17 mouse cellular contexts compared by ENCODE assay signal in genomic region chr11:104580091-104580490, GRCm38 (mm10). TPM values are rescaled to one million over a fixed set of nuclear protein-coding genes. Genes with fewer than 3 reads are reported as not detected.
DNase-seq lines count a peak whose midpoint lies in the region; ATAC-seq and TF ChIP-seq lines count a peak whose summit lies in the region.
"Had no signal": no experiment of that assay in that cellular context is flagged by ENCODE, and none has a peak within 500 bp of the region (broad histone marks: within the 10 kb centered on the region; RNA-seq: fewer than 3 reads in every experiment).

No protein-coding gene starts in this region.

- no peak for TF ChIP-seq EP300 in lung, postnatal 0 days (IDR thresholded peaks at IDR 0.05)

- peak overlapping the region; percentile 66 for H3K4me3 ChIP-seq in heart, embryonic 10.5 days
- H3K4me3 ChIP-seq in kidney, embryonic 15.5 days (replicated peaks), result no peak overlapping the region
- H3K4me3 ChIP-seq in kidney, adult 2 months (ENCODE audit: insufficient read depth, low read depth, low read length), result no peak overlapping the region
- no peak overlapping the region for H3K4me3 ChIP-seq in lung, postnatal 0 days (ENCODE audit: low read depth, low read length)
- H3K4me3 ChIP-seq in lung, adult 2 months (replicated peaks; ENCODE audit: extremely low read depth, low read depth, low read length), result no peak overlapping the region
- peak overlapping the region; percentile 57 for H3K4me3 ChIP-seq in myocyte
- H3K4me3 ChIP-seq: embryonic facial prominence, embryonic 12.5 days; hindbrain, embryonic 15.5 days; limb, embryonic 15.5 days; midbrain, embryonic 12.5 days had no signal

- no peak overlapping the region for H3K4me2 ChIP-seq in kidney, embryonic 15.5 days
- no peak overlapping the region for H3K4me2 ChIP-seq in lung, postnatal 0 days (replicated peaks; ENCODE audit: low read depth, low read length)
- peak overlapping the region; percentile 66 for H3K4me2 ChIP-seq in myocyte (ENCODE audit: low read depth)
- H3K4me2 ChIP-seq: embryonic facial prominence, embryonic 12.5 days; hindbrain, embryonic 15.5 days; limb, embryonic 15.5 days; midbrain, embryonic 12.5 days had no signal

- ATAC-seq in kidney, embryonic 15.5 days (replicated peaks; ENCODE audit: low FRiP score), result 0 out of 2 replicates have a peak, but pooled peaks have one; percentile 47
- ATAC-seq in lung, postnatal 0 days, result peak; percentile 61; the same call in 1 of the 2 replicates
- ATAC-seq: liver, postnatal 0 days had no signal

- H3K9ac ChIP-seq in kidney, embryonic 15.5 days, result no peak overlapping the region
- no peak overlapping the region for H3K9ac ChIP-seq in lung, postnatal 0 days (replicated peaks; ENCODE audit: low read depth)
- H3K9ac ChIP-seq: embryonic facial prominence, embryonic 12.5 days; hindbrain, embryonic 15.5 days; limb, embryonic 15.5 days; liver, postnatal 0 days; midbrain, embryonic 12.5 days had no signal

- H3ac ChIP-seq in myocyte (ENCODE audit: control insufficient read depth, insufficient read length), result no peak overlapping the region

- 52% methylated on average over 6 of the region's 6 CpGs for WGBS in heart, embryonic 10.5 days
- WGBS in kidney, embryonic 15.5 days, result 58% methylated on average over 6 of the region's 6 CpGs
- WGBS in kidney, adult 2 months, result 52% methylated on average over 6 of the region's 6 CpGs
- 38% methylated on average over 6 of the region's 6 CpGs for WGBS in lung, postnatal 0 days
- WGBS in lung, adult 2 months, result 46% methylated on average over 6 of the region's 6 CpGs

- H3K4me1 ChIP-seq in heart, embryonic 10.5 days, result peaks cover 51% of the 10 kb centered on the region
- peaks cover 14% of the 10 kb centered on the region for H3K4me1 ChIP-seq in kidney, embryonic 15.5 days
- no peaks in the 10 kb centered on the region; the same call in 1 of the 2 replicates for H3K4me1 ChIP-seq in kidney, adult 2 months (ENCODE audit: control insufficient read depth, insufficient read depth, low read length)
- H3K4me1 ChIP-seq in lung, postnatal 0 days (ENCODE audit: insufficient read depth, low read depth, low read length), result no peaks in the 10 kb centered on the region
- peaks cover 9% of the 10 kb centered on the region for H3K4me1 ChIP-seq in lung, adult 2 months (ENCODE audit: control insufficient read depth, insufficient read depth, low read length)

- H3K27ac ChIP-seq in heart, embryonic 10.5 days, result no peak overlapping the region
- H3K27ac ChIP-seq in kidney, embryonic 15.5 days, result no peak overlapping the region
- no peak overlapping the region for H3K27ac ChIP-seq in kidney, adult 2 months (ENCODE audit: insufficient read depth, low read depth, low read length)
- H3K27ac ChIP-seq in lung, postnatal 0 days (ENCODE audit: low read length), result no peak overlapping the region
- H3K27ac ChIP-seq: embryonic facial prominence, embryonic 12.5 days; hindbrain, embryonic 15.5 days; limb, embryonic 15.5 days; midbrain, embryonic 12.5 days had no signal

- peaks cover 64% of the 10 kb centered on the region for H3K36me3 ChIP-seq in heart, embryonic 10.5 days
- no peaks in the 10 kb centered on the region for H3K36me3 ChIP-seq in kidney, embryonic 15.5 days
- no peaks in the 10 kb centered on the region for H3K36me3 ChIP-seq in kidney, adult 2 months (ENCODE audit: control insufficient read depth, insufficient read depth, low read length)
- no peaks in the 10 kb centered on the region for H3K36me3 ChIP-seq in lung, postnatal 0 days (ENCODE audit: insufficient read depth, low read length)
- H3K36me3 ChIP-seq in myocyte (ENCODE audit: control insufficient read depth, insufficient read depth), result peaks cover 8% of the 10 kb centered on the region
- H3K36me3 ChIP-seq: embryonic facial prominence, embryonic 12.5 days; hindbrain, embryonic 15.5 days; limb, embryonic 15.5 days; midbrain, embryonic 12.5 days had no signal

- H3K79me2 ChIP-seq in myocyte (ENCODE audit: control insufficient read depth, insufficient read depth), result peaks cover 12% of the 10 kb centered on the region

- no peak for TF ChIP-seq POLR2A in kidney, adult 2 months (IDR thresholded peaks at IDR 0.05; ENCODE audit: low read depth, low read length)
- no peak for TF ChIP-seq POLR2A in lung, adult 2 months (IDR thresholded peaks at IDR 0.05; ENCODE audit: borderline replicate concordance, extremely low read depth, low read depth, low read length)
- TF ChIP-seq POLR2A in myocyte (IDR thresholded peaks at IDR 0.05; ENCODE audit: insufficient read length, low read depth), result no peak

- no peaks in the 10 kb centered on the region for H3K27me3 ChIP-seq in heart, embryonic 10.5 days (ENCODE audit: insufficient read depth, poor library complexity, severe bottlenecking)
- H3K27me3 ChIP-seq in kidney, embryonic 15.5 days, result 0 out of 2 replicates have a peak, but pooled peaks cover 3% of the 10 kb centered on the region
- no peaks in the 10 kb centered on the region for H3K27me3 ChIP-seq in kidney, adult 2 months (replicated peaks; ENCODE audit: control insufficient read depth, insufficient read depth, low read length)
- no peaks in the 10 kb centered on the region for H3K27me3 ChIP-seq in lung, postnatal 0 days (replicated peaks; ENCODE audit: insufficient read depth, low read length)
- H3K27me3 ChIP-seq in myocyte (ENCODE audit: control insufficient read depth, insufficient read depth, insufficient read length), result no peaks in the 10 kb centered on the region
- H3K27me3 ChIP-seq: hindbrain, embryonic 15.5 days; midbrain, embryonic 12.5 days had no signal

- DNase-seq in heart, embryonic 10.5 days (ENCODE audit: low spot score), result no peak
- DNase-seq in heart, postnatal 4 days, result no peak
- no peak for DNase-seq in kidney, adult 2 months
- peak; percentile 49 for DNase-seq in lung, postnatal 0 days (ENCODE audit: low spot score)
- no peak for DNase-seq in lung, adult 2 months
- DNase-seq: cerebellum, adult 11 months; cerebellum, postnatal 25 days; gastrocnemius, postnatal 36 days; kidney, adult 9 months; liver, postnatal 0 days; thymus, postnatal 4 days had no signal

- H3K9me3 ChIP-seq in heart, embryonic 10.5 days, result no peaks in the 10 kb centered on the region
- no peaks in the 10 kb centered on the region for H3K9me3 ChIP-seq in kidney, embryonic 15.5 days (replicated peaks)
- no peaks in the 10 kb centered on the region for H3K9me3 ChIP-seq in lung, postnatal 0 days (ENCODE audit: low read length)
- H3K9me3 ChIP-seq: embryonic facial prominence, embryonic 12.5 days; hindbrain, embryonic 15.5 days; limb, embryonic 15.5 days; midbrain, embryonic 12.5 days had no signal

- TF ChIP-seq CTCF in kidney, adult 2 months (conservative IDR thresholded peaks at IDR 0.05; ENCODE audit: insufficient read depth, insufficient read length, low read depth, low read length), result no peak
- no peak for TF ChIP-seq CTCF in lung, postnatal 0 days (IDR thresholded peaks at IDR 0.05)
- TF ChIP-seq CTCF in lung, adult 2 months (IDR thresholded peaks at IDR 0.05; ENCODE audit: insufficient read depth, low read length), result no peak

TF ChIP-seq in myocyte, 11 proteins besides CTCF, POLR2A, EP300 and RAD21:
- TF ChIP-seq USF1 (IDR thresholded peaks at IDR 0.05; ENCODE audit: low read depth) (no peak), TCF3 (IDR thresholded peaks at IDR 0.05; ENCODE audit: insufficient read length, low read depth) (no peak), MYOG (IDR thresholded peaks at IDR 0.05; ENCODE audit: control insufficient read depth in 1 of 3, insufficient read depth in 1 of 3, insufficient read length in 2 of 3, low read depth in 2 of 3) (no peak), E2F4 (IDR thresholded peaks at IDR 0.05; ENCODE audit: insufficient read depth) (no peak), MYOD1 (IDR thresholded peaks at IDR 0.05; ENCODE audit: control insufficient read depth in 1 of 3, insufficient read length in 2 of 3, low read depth in 2 of 3) (no peak), CEBPB (IDR thresholded peaks at IDR 0.05; ENCODE audit: insufficient read depth, poor library complexity, severe bottlenecking) (no peak), POLR2AphosphoS2 (IDR thresholded peaks at IDR 0.05; ENCODE audit: insufficient read length, low read depth) (no peak), MAX (IDR thresholded peaks at IDR 0.05; ENCODE audit: low read depth) (no peak), SRF (IDR thresholded peaks at IDR 0.05; ENCODE audit: control insufficient read depth, insufficient read length, low read depth) (no peak)

RNA-seq across cellular contexts. Expression of gene Itgb3, which starts 27.7 kb away (rescaled TPM):
- polyA plus RNA-seq in heart, embryonic 10.5 days (2016; fragmentation: Nextera tagmentation; extraction: Ambion mirVana), result 9.1 and 9.9 TPM in 2 replicates
- total RNA-seq in heart, postnatal 4 days (2021), result 1 to 10 TPM; 6.8 to 6.9 TPM
- polyA plus RNA-seq in kidney, embryonic 15.5 days (2015; fragmentation: Nextera tagmentation; extraction: Ambion mirVana), result 3.4 and 3.6 TPM in 2 replicates
- 0.99 and 1.3 TPM in 2 replicates for polyA plus RNA-seq in kidney, adult 2 months (2012; rRNA removed)
- 6.9 and 7.1 TPM in 2 replicates for polyA plus RNA-seq in lung, postnatal 0 days (2015; fragmentation: Nextera tagmentation; extraction: Ambion mirVana)
- polyA plus RNA-seq in lung, adult 2 months (2012; rRNA removed), result 9.3 and 16.2 TPM in 2 replicates
- polyA plus RNA-seq in myocyte (2012; fragmentation: generic; extraction: Trizol), result 25.0 TPM

RNA-seq across cellular contexts. Expression of gene Myl4, which starts 29.6 kb away (rescaled TPM):
- 1,777 and 2,791 TPM in 2 replicates for polyA plus RNA-seq in heart, embryonic 10.5 days (2016; fragmentation: Nextera tagmentation; extraction: Ambion mirVana)
- 100 to 1,000 TPM; 908 to 955 TPM for total RNA-seq in heart, postnatal 4 days (2021)
- polyA plus RNA-seq in kidney, embryonic 15.5 days (2015; fragmentation: Nextera tagmentation; extraction: Ambion mirVana), result 16.9 and 29.9 TPM in 2 replicates
- 2.0 and 2.6 TPM in 2 replicates for polyA plus RNA-seq in kidney, adult 2 months (2012; rRNA removed)
- 80.4 and 87.4 TPM in 2 replicates for polyA plus RNA-seq in lung, postnatal 0 days (2015; fragmentation: Nextera tagmentation; extraction: Ambion mirVana)
- polyA plus RNA-seq in lung, adult 2 months (2012; rRNA removed), result 131 and 184 TPM in 2 replicates
- 5,062 TPM for polyA plus RNA-seq in myocyte (2012; fragmentation: generic; extraction: Trizol)

RNA-seq across cellular contexts. Expression of gene Cdc27, which starts 29.7 kb away (rescaled TPM):
- polyA plus RNA-seq in heart, embryonic 10.5 days (2016; fragmentation: Nextera tagmentation; extraction: Ambion mirVana), result 39.0 and 39.8 TPM in 2 replicates
- total RNA-seq in heart, postnatal 4 days (2021), result 10 to 100 TPM; 44.5 to 49.0 TPM
- 38.2 and 43.3 TPM in 2 replicates for polyA plus RNA-seq in kidney, embryonic 15.5 days (2015; fragmentation: Nextera tagmentation; extraction: Ambion mirVana)
- polyA plus RNA-seq in kidney, adult 2 months (2012; rRNA removed), result 5.2 and 6.1 TPM in 2 replicates
- polyA plus RNA-seq in lung, postnatal 0 days (2015; fragmentation: Nextera tagmentation; extraction: Ambion mirVana), result 18.4 and 20.0 TPM in 2 replicates
- polyA plus RNA-seq in lung, adult 2 months (2012; rRNA removed), result 3.4 and 6.9 TPM in 2 replicates
- 9.2 TPM for polyA plus RNA-seq in myocyte (2012; fragmentation: generic; extraction: Trizol)

Comparison
In these comparisons a context has a peak if more than half of its experiments do, and no peak if none do; other contexts are left out.
1. H3K4me3 ChIP-seq: peak in heart, embryonic 10.5 days (single experiment) and myocyte (single experiment); none in kidney, embryonic 15.5 days (single experiment), kidney, adult 2 months (single experiment), lung, postnatal 0 days (single experiment) and lung, adult 2 months (single experiment).